Mouse (Mus musculus): ENCODE measurements around the gene Cacna1f.

- TF ChIP-seq POLR2A (IDR thresholded peaks at IDR 0.05; ENCODE audit: borderline replicate concordance, insufficient read depth, low read length): no peak
- TF ChIP-seq CTCF (IDR thresholded peaks at IDR 0.05; ENCODE audit: borderline replicate concordance, insufficient read depth, low read depth, low read length): no peak
Observed at GRCm38 (mm10) chrX:7566352-7566751, 40.5 kb upstream of the Cacna1f start.

Data from cerebellum, adult 2 months (tissue).